Mouse (Mus musculus) WW6 (cell line): ENCODE measurements around the gene Galk1.

Source experiments
- DNase-seq: peaks from one replicate; pipeline ENCODE4 v3.0.0-alpha.2; 2013; ENCODE audit warnings: low read depth, low spot score

Gene Galk1

GRCm38 (mm10) chr11:115982472-115982871 lies 30.0 kb downstream of the Galk1 start:
- no peak for DNase-seq

- DNase-seq = no peak
Measured at GRCm38 (mm10) chr11:115975544-115975943, 37.0 kb downstream of the Galk1 start.

- no peak for DNase-seq
Measured at GRCm38 (mm10) chr11:115975083-115975420, 37.5 kb downstream of the Galk1 start.

GRCm38 (mm10) chr11:115974309-115975082 lies 38.0 kb downstream of the Galk1 start, which contains the start of gene Itgb4:
TSS of gene Itgb4 (plus strand) at chr11:115974709.
- DNase-seq = no peak

DNA sequence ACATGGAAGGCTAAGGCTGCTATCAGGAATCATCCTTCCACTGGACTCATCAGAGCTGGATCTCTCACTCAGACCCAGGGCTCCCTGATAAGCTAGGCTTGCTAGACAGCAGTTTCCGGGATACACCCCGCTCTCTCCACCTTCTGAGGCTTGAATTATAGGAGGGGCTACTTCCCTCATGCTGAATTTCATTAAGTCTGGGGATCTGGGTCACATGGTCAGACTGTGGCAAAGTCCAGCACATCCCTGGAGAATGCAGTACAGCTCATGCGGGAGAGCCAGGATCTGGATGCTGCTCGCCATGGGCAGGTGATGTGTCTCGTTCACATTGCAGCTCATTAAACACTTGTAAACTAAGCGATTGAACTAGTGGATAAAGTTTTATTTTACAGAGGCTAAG lies 41.5 kb downstream of the Galk1 start:
- DNase-seq = peak; percentile 57

GRCm38 (mm10) chr11:115970006-115970673 lies 42.4 kb downstream of the Galk1 start:
- no peak for DNase-seq

DNA sequence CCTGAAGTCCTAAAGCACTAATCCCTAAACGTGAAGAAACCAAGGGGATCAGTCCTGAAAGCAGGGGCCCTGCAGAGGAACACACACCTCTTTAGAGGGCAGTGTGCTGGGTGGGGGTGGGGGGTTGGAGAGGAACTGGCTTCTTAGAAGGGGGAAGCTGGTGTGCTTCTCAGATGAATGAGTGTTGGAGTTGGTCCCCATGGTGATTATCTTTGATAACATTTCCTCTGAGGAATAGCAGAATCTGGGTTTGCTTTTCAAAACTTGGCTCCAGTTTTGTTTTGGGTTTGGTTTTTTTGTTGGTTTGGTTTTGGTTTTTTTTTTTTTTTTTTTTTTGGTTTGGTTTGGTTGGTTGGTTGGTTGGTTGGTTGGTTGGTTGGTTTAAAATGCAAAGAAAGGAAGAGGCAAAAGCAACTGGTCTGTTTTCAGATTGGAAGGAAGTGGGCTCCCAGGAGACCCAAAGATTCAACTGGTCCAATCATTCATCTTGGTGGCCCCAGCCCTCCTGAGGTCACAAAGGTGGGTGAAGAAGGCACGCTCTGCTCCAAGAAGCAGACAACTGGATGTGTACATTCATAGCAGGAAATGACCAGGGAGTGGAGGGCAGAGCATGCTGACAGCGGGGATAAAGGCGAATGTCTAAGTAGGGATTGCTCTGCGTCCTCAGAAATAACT lies 43.7 kb downstream of the Galk1 start:
- no peak for DNase-seq

- DNase-seq = no peak
Measured at GRCm38 (mm10) chr11:115964977-115965604, 47.4 kb downstream of the Galk1 start.

GRCm38 (mm10) chr11:115962651-115963412 lies 49.7 kb downstream of the Galk1 start:
- no peak for DNase-seq

- no peak for DNase-seq
Measured at GRCm38 (mm10) chr11:115959018-115959417, 53.5 kb downstream of the Galk1 start.
